Mouse (Mus musculus): Measurements from ENCODE around the gene Hist2h3c2. TPM values are rescaled to one million over a fixed set of nuclear protein-coding genes. Genes with fewer than 3 reads are reported as not detected.

Gene Hist2h3c2
- polyA plus RNA-seq, 1 experiment from 2014 or later = 9.8 TPM

- DNase-seq (ENCODE audit: low spot score) = no peak
- WGBS = 83% methylated on average over 4 of the region's 4 CpGs
- no peak overlapping the region for H3K27ac ChIP-seq (replicated peaks; ENCODE audit: low read depth, low read length)
Observed at GRCm38 (mm10) chr3:96236834-96237334, 2.0 kb downstream of the Hist2h3c2 start.

DNA sequence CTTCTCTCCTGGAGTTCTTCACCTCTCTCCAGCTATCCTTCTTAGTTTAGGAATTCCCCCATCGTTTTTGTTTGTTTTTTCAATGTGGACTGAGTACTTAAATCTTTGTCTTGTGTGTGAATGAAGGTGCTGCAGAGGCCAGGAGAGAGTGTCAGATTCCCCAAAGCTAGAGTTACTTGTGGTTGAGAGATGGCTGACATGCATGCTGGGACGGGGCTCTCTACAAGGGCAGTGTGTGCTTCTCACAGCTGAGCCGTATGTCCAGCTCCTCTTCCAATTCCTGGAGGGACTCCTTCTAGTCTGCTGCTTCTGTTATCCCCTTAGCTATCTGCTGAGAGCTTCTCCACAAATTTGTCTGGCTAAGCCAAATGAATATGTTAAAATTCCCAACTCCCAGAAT, 3.1 kb downstream of the Hist2h3c2 start:
- H3K36me3 ChIP-seq (replicated peaks; ENCODE audit: control insufficient read depth, insufficient read depth, low read depth, low read length) = no peaks in the 10 kb centered on the region
- no peak for ATAC-seq (replicated peaks; ENCODE audit: insufficient number of reproducible peaks, low FRiP score, low TSS enrichment, low read depth)
- no peak overlapping the region for H3K4me2 ChIP-seq (ENCODE audit: low read depth, low read length)
- H3K27me3 ChIP-seq (ENCODE audit: control insufficient read depth, insufficient read depth, low read length) = no peaks in the 10 kb centered on the region
- H3K27ac ChIP-seq (replicated peaks; ENCODE audit: low read depth, low read length) = no peak overlapping the region
- no peaks in the 10 kb centered on the region for H3K9me3 ChIP-seq (replicated peaks; ENCODE audit: control insufficient read depth, low read length)
- H3K4me1 ChIP-seq (ENCODE audit: control insufficient read depth, insufficient read depth, low read length) = no peaks in the 10 kb centered on the region
- WGBS = 59% methylated on average over 3 of the region's 3 CpGs
- no peak for DNase-seq (ENCODE audit: low spot score)
- no peak overlapping the region for H3K9ac ChIP-seq (replicated peaks; ENCODE audit: low read length)
- no peak overlapping the region for H3K4me3 ChIP-seq (ENCODE audit: low read depth, low read length)

More at GRCm38 (mm10) chr3:96236834-96237334, 2.0 kb downstream of the Hist2h3c2 start:
- Histone ChIP-seq H3K36me3 (replicated peaks; ENCODE audit: control insufficient read depth, insufficient read depth, low read depth, low read length) (no peaks in the 10 kb centered on the region), H3K4me3 (ENCODE audit: low read depth, low read length) (peak overlapping the region; percentile 49), H3K27me3 (ENCODE audit: control insufficient read depth, insufficient read depth, low read length) (no peaks in the 10 kb centered on the region), H3K4me1 (ENCODE audit: control insufficient read depth, insufficient read depth, low read length) (no peaks in the 10 kb centered on the region), H3K9me3 (replicated peaks; ENCODE audit: control insufficient read depth, low read length) (no peaks in the 10 kb centered on the region), H3K4me2 (ENCODE audit: low read depth, low read length) (peak overlapping the region; percentile 56), H3K9ac (replicated peaks; ENCODE audit: low read length) (no peak overlapping the region; the same call in 1 of the 2 replicates)
- ATAC-seq (replicated peaks; ENCODE audit: insufficient number of reproducible peaks, low FRiP score, low TSS enrichment, low read depth) = no peak

DNA sequence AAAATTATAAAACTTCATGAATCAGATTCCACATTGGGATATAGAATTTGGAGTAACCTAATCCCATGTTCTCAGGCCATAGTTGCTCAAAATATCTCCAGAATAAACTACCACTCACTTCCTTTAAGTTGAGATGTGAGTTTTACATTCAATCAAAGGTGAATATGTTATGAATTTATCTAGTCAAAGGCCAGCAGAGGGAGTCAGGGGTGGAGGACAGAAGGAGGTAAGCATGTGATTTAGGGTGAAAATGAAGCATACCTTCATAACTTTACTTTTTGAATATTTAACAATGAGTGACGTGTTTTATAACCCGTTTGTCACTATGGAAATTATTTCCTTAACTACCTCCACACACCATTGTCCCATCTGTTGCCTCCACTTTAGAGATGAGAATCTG, 4.0 kb downstream of the Hist2h3c2 start:
- Histone ChIP-seq H3K4me2 (ENCODE audit: low read depth, low read length) (no peak overlapping the region), H3K4me1 (ENCODE audit: control insufficient read depth, insufficient read depth, low read length) (no peaks in the 10 kb centered on the region), H3K27ac (replicated peaks; ENCODE audit: low read depth, low read length) (no peak overlapping the region), H3K27me3 (ENCODE audit: control insufficient read depth, insufficient read depth, low read length) (no peaks in the 10 kb centered on the region), H3K9me3 (replicated peaks; ENCODE audit: control insufficient read depth, low read length) (no peaks in the 10 kb centered on the region), H3K36me3 (replicated peaks; ENCODE audit: control insufficient read depth, insufficient read depth, low read depth, low read length) (no peaks in the 10 kb centered on the region), H3K4me3 (ENCODE audit: low read depth, low read length) (no peak overlapping the region), H3K9ac (replicated peaks; ENCODE audit: low read length) (no peak overlapping the region)
- WGBS = 94% methylated on average over 2 of the region's 2 CpGs
- no peak for ATAC-seq (replicated peaks; ENCODE audit: insufficient number of reproducible peaks, low FRiP score, low TSS enrichment, low read depth)
- no peak for DNase-seq (ENCODE audit: low spot score)

GRCm38 (mm10) chr3:96231758-96232120, 7.2 kb downstream of the Hist2h3c2 start:
- Histone ChIP-seq H3K36me3 (replicated peaks; ENCODE audit: control insufficient read depth, insufficient read depth, low read depth, low read length) (no peaks in the 10 kb centered on the region), H3K4me1 (ENCODE audit: control insufficient read depth, insufficient read depth, low read length) (no peaks in the 10 kb centered on the region), H3K27me3 (ENCODE audit: control insufficient read depth, insufficient read depth, low read length) (no peaks in the 10 kb centered on the region), H3K9ac (replicated peaks; ENCODE audit: low read length) (no peak overlapping the region), H3K4me3 (ENCODE audit: low read depth, low read length) (no peak overlapping the region), H3K27ac (replicated peaks; ENCODE audit: low read depth, low read length) (no peak overlapping the region), H3K4me2 (ENCODE audit: low read depth, low read length) (no peak overlapping the region), H3K9me3 (replicated peaks; ENCODE audit: control insufficient read depth, low read length) (no peaks in the 10 kb centered on the region)
- ATAC-seq (replicated peaks; ENCODE audit: insufficient number of reproducible peaks, low FRiP score, low TSS enrichment, low read depth) = no peak
- 55% methylated on average over 2 of the region's 2 CpGs for WGBS
- DNase-seq (ENCODE audit: low spot score) = no peak

DNA sequence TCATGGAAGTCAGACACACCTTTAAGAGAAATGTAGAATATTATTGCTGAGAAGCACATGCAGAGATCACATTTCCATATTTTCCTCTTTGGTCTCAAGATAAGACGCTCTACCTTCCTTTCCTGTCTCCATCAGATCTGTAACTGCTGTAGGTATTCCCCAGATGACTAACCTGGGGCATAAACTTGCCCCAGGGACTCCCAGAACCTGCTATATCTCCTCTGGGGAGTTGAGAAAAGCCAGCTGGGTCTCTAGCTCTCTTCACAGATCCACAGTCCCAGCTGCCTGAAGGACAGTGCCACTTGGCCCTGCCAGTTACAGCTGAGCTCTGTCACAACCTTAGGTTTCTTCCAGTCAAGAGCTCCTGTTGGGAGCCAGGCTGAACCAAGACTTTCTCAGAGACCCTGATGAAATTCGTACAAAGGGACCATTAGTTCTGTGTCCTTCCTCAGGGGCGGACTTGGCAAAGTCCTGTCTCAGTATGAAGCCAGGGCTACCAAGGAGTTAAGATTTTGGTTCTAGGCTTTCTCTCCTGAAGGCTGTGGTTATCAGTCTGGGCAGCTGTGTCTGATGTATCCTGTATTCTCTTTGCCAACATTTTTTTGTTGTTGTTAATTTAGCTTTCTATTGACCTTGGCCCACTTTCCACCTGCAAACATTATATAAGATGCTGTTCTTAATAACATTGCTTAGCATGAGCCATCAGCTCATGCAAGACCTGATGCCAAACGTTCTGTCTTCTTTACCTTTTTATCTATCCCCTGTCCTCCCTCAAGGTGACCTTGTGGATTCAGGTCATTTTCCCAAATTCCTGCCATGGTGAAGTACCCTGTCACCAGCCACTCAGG, 7.8 kb downstream of the Hist2h3c2 start:
- no peaks in the 10 kb centered on the region for H3K9me3 ChIP-seq (replicated peaks; ENCODE audit: control insufficient read depth, low read length)
- H3K36me3 ChIP-seq (replicated peaks; ENCODE audit: control insufficient read depth, insufficient read depth, low read depth, low read length) = no peaks in the 10 kb centered on the region
- 76% methylated on average over 4 of the region's 4 CpGs for WGBS
- H3K4me1 ChIP-seq (ENCODE audit: control insufficient read depth, insufficient read depth, low read length) = no peaks in the 10 kb centered on the region
- H3K27ac ChIP-seq (replicated peaks; ENCODE audit: low read depth, low read length) = no peak overlapping the region
- no peaks in the 10 kb centered on the region for H3K27me3 ChIP-seq (ENCODE audit: control insufficient read depth, insufficient read depth, low read length)
- H3K9ac ChIP-seq (replicated peaks; ENCODE audit: low read length) = no peak overlapping the region
- no peak overlapping the region for H3K4me2 ChIP-seq (ENCODE audit: low read depth, low read length)
- DNase-seq (ENCODE audit: low spot score) = no peak
- no peak for ATAC-seq (replicated peaks; ENCODE audit: insufficient number of reproducible peaks, low FRiP score, low TSS enrichment, low read depth)
- no peak overlapping the region for H3K4me3 ChIP-seq (ENCODE audit: low read depth, low read length)

GRCm38 (mm10) chr3:96230404-96230803, 8.5 kb downstream of the Hist2h3c2 start:
- H3K9me3 ChIP-seq (replicated peaks; ENCODE audit: control insufficient read depth, low read length) = no peaks in the 10 kb centered on the region
- no peak overlapping the region for H3K27ac ChIP-seq (replicated peaks; ENCODE audit: low read depth, low read length)
- no peak overlapping the region for H3K4me3 ChIP-seq (ENCODE audit: low read depth, low read length)
- ATAC-seq (replicated peaks; ENCODE audit: insufficient number of reproducible peaks, low FRiP score, low TSS enrichment, low read depth) (no peak), DNase-seq (ENCODE audit: low spot score) (no peak)
- no peak overlapping the region for H3K9ac ChIP-seq (replicated peaks; ENCODE audit: low read length)
- H3K27me3 ChIP-seq (ENCODE audit: control insufficient read depth, insufficient read depth, low read length) = no peaks in the 10 kb centered on the region
- 78% methylated on average over 2 of the region's 2 CpGs for WGBS
- no peaks in the 10 kb centered on the region for H3K36me3 ChIP-seq (replicated peaks; ENCODE audit: control insufficient read depth, insufficient read depth, low read depth, low read length)
- no peak overlapping the region for H3K4me2 ChIP-seq (ENCODE audit: low read depth, low read length)
- H3K4me1 ChIP-seq (ENCODE audit: control insufficient read depth, insufficient read depth, low read length) = no peaks in the 10 kb centered on the region

GRCm38 (mm10) chr3:96228828-96229227, 10.1 kb downstream of the Hist2h3c2 start:
- H3K36me3 ChIP-seq (replicated peaks; ENCODE audit: control insufficient read depth, insufficient read depth, low read depth, low read length) = no peaks in the 10 kb centered on the region
- no peak for DNase-seq (ENCODE audit: low spot score)
- H3K4me1 ChIP-seq (ENCODE audit: control insufficient read depth, insufficient read depth, low read length) = no peaks in the 10 kb centered on the region
- no peak for ATAC-seq (replicated peaks; ENCODE audit: insufficient number of reproducible peaks, low FRiP score, low TSS enrichment, low read depth)
- H3K4me2 ChIP-seq (ENCODE audit: low read depth, low read length) = no peak overlapping the region
- 70% methylated on average over 2 of the region's 2 CpGs for WGBS
- no peak overlapping the region for H3K27ac ChIP-seq (replicated peaks; ENCODE audit: low read depth, low read length)
- H3K9ac ChIP-seq (replicated peaks; ENCODE audit: low read length) = no peak overlapping the region
- no peaks in the 10 kb centered on the region for H3K27me3 ChIP-seq (ENCODE audit: control insufficient read depth, insufficient read depth, low read length)
- H3K9me3 ChIP-seq (replicated peaks; ENCODE audit: control insufficient read depth, low read length) = no peaks in the 10 kb centered on the region
- no peak overlapping the region for H3K4me3 ChIP-seq (ENCODE audit: low read depth, low read length)

Data from embryonic facial prominence, embryonic 11.5 days (tissue).